Mouse (Mus musculus) neural tube, postnatal 0 days (tissue): ENCODE results near the gene Ubap2. TPM values are rescaled to one million over a fixed set of nuclear protein-coding genes. Genes with fewer than 3 reads are reported as not detected.

Source experiments
- polyA plus RNA-seq: library from polyadenylated mRNA; unstranded; fragments of >200 nt; fragmentation: Nextera tagmentation; extraction: Ambion mirVana; gene quantifications from 2 replicates; pipeline ENCODE4 v1.2.1, GENCODE M21; 2015

Ubap2 gene
- 31.7 and 36.5 TPM in 2 replicates for polyA plus RNA-seq

DNA sequence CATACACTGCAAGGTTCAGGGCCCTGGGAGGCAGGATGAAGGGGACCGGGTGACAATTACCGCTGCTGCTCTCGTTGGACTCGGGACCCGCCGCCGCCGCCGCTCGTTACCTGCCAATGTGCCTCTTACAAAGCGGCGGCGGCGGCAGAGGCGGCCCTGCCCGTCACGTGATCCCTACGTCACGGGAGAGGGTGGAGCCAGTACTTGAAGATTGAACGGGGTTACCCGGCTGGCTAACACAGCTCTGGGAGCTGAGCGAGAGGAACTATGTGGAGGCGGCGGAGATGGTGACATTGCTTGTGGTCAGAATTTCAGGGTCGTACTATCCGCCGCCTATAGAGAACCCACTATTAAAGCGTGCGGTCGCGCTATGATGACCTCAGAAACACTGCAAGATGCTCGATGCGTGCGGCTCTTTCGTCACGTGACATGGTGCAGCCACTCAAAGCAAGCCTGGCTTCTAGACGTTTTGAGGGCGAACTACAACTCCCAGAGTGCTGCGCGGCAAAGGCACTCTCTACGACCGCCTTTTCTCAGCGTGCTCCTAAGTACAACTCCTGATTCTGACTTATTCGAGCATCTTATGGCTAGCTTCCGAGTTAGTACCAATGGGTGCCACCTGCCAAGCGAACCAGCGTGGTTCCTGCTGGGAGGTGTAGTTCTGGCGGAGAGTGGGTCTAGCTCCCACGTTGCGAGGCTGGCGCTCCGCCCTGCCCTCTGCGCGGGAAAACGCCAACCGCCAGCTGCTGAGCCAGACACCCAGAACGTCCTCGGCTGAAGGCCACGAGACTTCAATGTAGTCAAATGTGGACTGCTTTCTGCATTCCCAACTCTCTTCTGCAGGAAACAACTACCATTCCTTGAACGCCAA lies at the start of gene Ubap2:
Gene Ubap2 (minus strand): TSS at position 165 of the 871 bp plus-strand sequence.

DNA sequence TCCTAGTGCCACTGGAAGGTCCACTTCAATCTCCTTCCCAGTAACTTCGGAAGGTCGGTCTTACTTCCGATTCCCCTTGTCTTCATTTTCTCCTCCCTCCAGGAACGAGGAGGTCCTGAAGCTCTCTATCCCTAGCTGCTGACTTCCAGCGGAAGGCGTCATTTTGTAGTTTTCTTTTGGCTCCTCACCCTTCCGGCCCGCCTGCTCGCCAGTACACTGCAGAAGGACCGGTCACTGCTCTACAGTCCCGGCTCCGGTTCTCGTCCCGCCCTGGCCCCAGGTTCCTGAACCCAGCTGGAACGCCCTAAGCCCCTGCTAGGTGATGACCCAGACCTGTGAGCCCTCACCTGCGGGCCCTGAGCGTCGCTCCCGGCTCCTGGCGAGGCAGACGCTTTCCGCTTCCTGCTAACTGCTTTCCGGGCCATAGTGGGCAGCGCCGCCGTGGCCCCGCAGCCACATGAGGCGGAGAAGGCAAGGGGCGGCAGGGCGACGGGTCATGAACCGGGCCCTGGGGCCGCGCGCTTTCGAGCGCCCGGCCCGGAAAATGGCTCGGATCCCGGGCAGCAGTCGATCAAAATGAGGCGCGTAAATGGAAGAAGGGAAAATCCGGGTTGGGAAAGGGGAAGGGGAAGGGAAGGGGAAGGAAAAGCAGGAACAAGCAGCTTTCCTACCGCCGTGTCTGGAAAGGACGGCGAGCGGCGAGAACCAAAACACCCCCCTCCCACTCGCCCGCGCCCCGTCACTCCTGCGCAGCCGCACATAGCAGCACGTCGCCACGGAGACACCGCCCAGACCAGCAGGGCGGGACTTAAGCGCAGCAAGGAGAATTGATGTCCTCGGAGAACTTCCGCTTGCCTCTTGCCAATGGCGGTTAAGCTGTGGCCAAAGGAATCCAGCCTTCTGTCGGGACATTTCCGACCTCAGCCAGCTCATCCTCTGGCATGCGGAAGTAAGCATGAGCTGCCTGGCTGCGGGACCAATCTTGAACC lies 39.5 kb upstream of the Ubap2 start, which contains the start of gene Dcaf12:
Gene Dcaf12 (minus strand): TSS at position 749 of the 989 bp plus-strand sequence.

Other genes with a start within 250 kb of the Ubap2 start
- not detected in 2 replicates for gene Aqp7, start 227.0 kb downstream of the Ubap2 start, polyA plus RNA-seq
- gene Aqp3, start 177.0 kb downstream of the Ubap2 start, polyA plus RNA-seq: 0.15 TPM in 1 of 2 replicates, not detected in the other
- gene Nol6, start 150.7 kb downstream of the Ubap2 start, polyA plus RNA-seq: 27.7 and 33.3 TPM in 2 replicates
- gene Ube2r2, start 139.4 kb downstream of the Ubap2 start, polyA plus RNA-seq: 51.4 and 54.4 TPM in 2 replicates
- 46.9 and 48.0 TPM in 2 replicates for gene Dcaf12, start 39.7 kb upstream of the Ubap2 start, polyA plus RNA-seq
- 55.6 and 55.8 TPM in 2 replicates for gene Ubap1, start 73.9 kb upstream of the Ubap2 start, polyA plus RNA-seq
- gene Kif24, start 189.7 kb upstream of the Ubap2 start, polyA plus RNA-seq: 1.2 and 1.4 TPM in 2 replicates
- gene Nudt2, start 190.0 kb upstream of the Ubap2 start, polyA plus RNA-seq: 68.9 and 70.1 TPM in 2 replicates
- 21.2 and 23.0 TPM in 2 replicates for gene AI464131, start 227.9 kb upstream of the Ubap2 start, polyA plus RNA-seq
- 14.3 and 17.3 TPM in 2 replicates for gene 1110017D15Rik, start 242.2 kb upstream of the Ubap2 start, polyA plus RNA-seq